Mouse (Mus musculus) thymus, adult 2 months (tissue): ENCODE data around the gene Scaf1.

Experiments used
- CTCF ChIP-seq: fragments of 200-500 bp; IDR thresholded peaks from 2 replicates; pipeline ENCODE4 v1.5.1; 2012; ENCODE audit warnings: mild to moderate bottlenecking, control low read depth, low read length, moderate library complexity, borderline replicate concordance; ENCODE audit not compliant: control insufficient read depth, poor library complexity, insufficient read depth; ENCODE audit errors: extremely low read depth
- POLR2A ChIP-seq: fragments of 200-500 bp; IDR thresholded peaks from 2 replicates; pipeline ENCODE4 v1.6.1; 2012; ENCODE audit warnings: mild to moderate bottlenecking, low read length, control low read depth, moderate library complexity; ENCODE audit not compliant: control insufficient read depth, poor library complexity, insufficient read depth; ENCODE audit errors: extremely low read depth

GRCm38 (mm10) chr7:44959874-44960511 lies 56.2 kb downstream of the Scaf1 start:
- no peak for TF ChIP-seq CTCF
- TF ChIP-seq POLR2A, result no peak
